ENCODE assay signal across 16 mouse cellular contexts in genomic region chr6:129260034-129260433, GRCm38 (mm10). TPM values are rescaled to one million over a fixed set of nuclear protein-coding genes. Genes with fewer than 3 reads are reported as not detected.
DNase-seq lines count a peak whose midpoint lies in the region; ATAC-seq and TF ChIP-seq lines count a peak whose summit lies in the region.
"Had no signal": no experiment of that assay in that cellular context is flagged by ENCODE, and none has a peak within 500 bp of the region (broad histone marks: within the 10 kb centered on the region; RNA-seq: fewer than 3 reads in every experiment).

No protein-coding gene starts in this region.

- no peak for ATAC-seq in Patski
- ATAC-seq in monocyte, adult 5-6 weeks (replicated peaks; ENCODE audit: insufficient number of reproducible peaks, low FRiP score, low TSS enrichment, poor library complexity, severe bottlenecking) = 0 out of 2 replicates have a peak, but pooled peaks have one; percentile 54

- CTCF ChIA-PET in Patski (lab: Charles Lee) = interaction anchor here (0.8 to 1.1 kb wide), 5 partner anchors 8 to 415 kb away, joined by 3 to 4 read pairs (median 3); no protein-coding TSS in a partner anchor

- intact Hi-C loops in left cerebral cortex, adult 2 months (cut with DNase I) = loop anchor here (2.0 kb wide), 1 partner anchor 107 kb away; no protein-coding TSS in a partner anchor
- intact Hi-C loops in left cerebral cortex, postnatal 4 days (cut with DNase I) = no loop called here
- intact Hi-C loops in left cerebral cortex, postnatal 10 days (cut with DNase I) = loop anchor here (5.0 kb wide), 1 partner anchor 107 kb away; no protein-coding TSS in a partner anchor

- POLR2A ChIA-PET in Patski (lab: Charles Lee) = interaction anchor here (0.6 to 0.7 kb wide), 2 partner anchors 72 to 123 kb away, joined by 3 to 5 read pairs; partner anchors contain the start of gene 4922502D21Rik

- TF ChIP-seq CTCF in left cerebral cortex, adult 2 months (IDR thresholded peaks at IDR 0.05) = peak; percentile 60
- TF ChIP-seq CTCF in Patski (IDR thresholded peaks at IDR 0.05) = peak; percentile 49

- H3K4me3 ChIP-seq in left cerebral cortex, adult 2 months = no peak overlapping the region
- H3K4me3 ChIP-seq: embryonic facial prominence, embryonic 13.5 days; hindbrain, embryonic 12.5 days; limb, embryonic 13.5 days; megakaryocyte, embryonic 14.5 days; neural tube, embryonic 12.5 days; stomach, embryonic 15.5 days had no signal

- no peak for DNase-seq in left cerebral cortex, adult 2 months (ENCODE audit: extremely low spot score in 1 of 2, low spot score in 2 of 2)
- no peak for DNase-seq in left cerebral cortex, postnatal 4 days
- peak; percentile 70 for DNase-seq in CD4-positive, CD25-positive, alpha-beta regulatory T cell, adult 2 months (ENCODE audit: low read depth, low spot score)
- no peak for DNase-seq in Patski (ENCODE audit: low read depth, low spot score)
- no peak for DNase-seq in cerebellum, adult 9-10 months
- DNase-seq in left cerebral cortex, postnatal 10 days (ENCODE audit: extremely low spot score in 1 of 2, low spot score in 2 of 2) = no peak
- DNase-seq: adrenal gland, postnatal 36 days; cerebellum, adult 8-10 months; heart, adult 18-20 months had no signal

- peaks cover 11% of the 10 kb centered on the region for H3K27me3 ChIP-seq in Patski
- H3K27me3 ChIP-seq: embryonic facial prominence, embryonic 13.5 days; hindbrain, embryonic 12.5 days; limb, embryonic 13.5 days; megakaryocyte, embryonic 14.5 days; neural tube, embryonic 12.5 days; stomach, embryonic 15.5 days had no signal

- in situ Hi-C loops in Patski (cut with MboI; ENCODE audit: low pct_unique_long_range_greater_than_20kb) = no loop called here

- no peak overlapping the region for H3K27ac ChIP-seq in left cerebral cortex, adult 2 months
- H3K27ac ChIP-seq: embryonic facial prominence, embryonic 13.5 days; hindbrain, embryonic 12.5 days; limb, embryonic 13.5 days; neural tube, embryonic 12.5 days; stomach, embryonic 15.5 days had no signal

RNA-seq across cellular contexts. Expression of gene Cd69, which starts 15.2 kb away (rescaled TPM):
- not detected for total RNA-seq in left cerebral cortex, adult 2 months (2021)
- not detected for total RNA-seq in left cerebral cortex, postnatal 4 days (2021)
- not detected for polyA plus RNA-seq in Patski (2021)
- total RNA-seq in monocyte, adult 5-6 weeks (2017) = 122 to 324 TPM (median 301 TPM) in 3 replicates
- total RNA-seq in left cerebral cortex, postnatal 10 days (2021) = not detected
- polyA plus RNA-seq: embryonic facial prominence, embryonic 13.5 days; hindbrain, embryonic 12.5 days; neural tube, embryonic 12.5 days had no signal

Comparison
In these comparisons a context has a peak if more than half of its experiments do, and no peak if none do; other contexts are left out.
1. RNA of gene Cd69, which starts 15.2 kb away (total RNA-seq): 122 to 324 TPM in monocyte, adult 5-6 weeks; not detected in left cerebral cortex, adult 2 months, not detected in left cerebral cortex, postnatal 4 days and not detected in left cerebral cortex, postnatal 10 days; every median in the first group is over 100 times any median in the second.